Mouse (Mus musculus) liver, embryonic 11.5 days (tissue): ENCODE data around the gene Orai3. TPM values are rescaled to one million over a fixed set of nuclear protein-coding genes. Genes with fewer than 3 reads are reported as not detected.

Experiments
- ATAC-seq: fragments of 200-750 bp; cut with Nextera tagmentation; replicated peaks from 2 replicates; pipeline ENCODE4 v1.8.0; 2017; ENCODE audit warnings: moderate number of reproducible peaks, mild to moderate bottlenecking, moderate TSS enrichment, moderate library complexity; ENCODE audit not compliant: low FRiP score
- DNase-seq: peaks from one replicate; pipeline ENCODE4 v3.0.0-alpha.2; 2017; ENCODE audit warnings: low spot score
- H3K27ac ChIP-seq: fragments of 300-500 bp; sonication (generic); 2 replicates; pipeline ENCODE4 v1.5.1; 2014; ENCODE audit warnings: mild to moderate bottlenecking, low read depth, low read length, control low read depth
- H3K27me3 ChIP-seq: fragments of 300-500 bp; sonication (generic); replicated peaks from 2 replicates; pipeline ENCODE4 v1.6.1; 2014; ENCODE audit warnings: low read length, mixed read lengths; ENCODE audit not compliant: control insufficient read depth, insufficient read depth
- H3K36me3 ChIP-seq: fragments of 300-500 bp; sonication (generic); 2 replicates; pipeline ENCODE4 v1.6.1; 2014; ENCODE audit warnings: mild to moderate bottlenecking, low read length, moderate library complexity, mixed read lengths; ENCODE audit not compliant: control insufficient read depth, insufficient read depth
- H3K4me1 ChIP-seq: fragments of 300-500 bp; sonication (generic); replicated peaks from 2 replicates; pipeline ENCODE4 v1.6.1; 2014; ENCODE audit warnings: low read length, mixed read lengths; ENCODE audit not compliant: control insufficient read depth, insufficient read depth
- H3K4me2 ChIP-seq: fragments of 300-500 bp; sonication (generic); 2 replicates; pipeline ENCODE4 v1.6.1; 2014; ENCODE audit warnings: mild to moderate bottlenecking, control low read depth, moderate library complexity
- H3K4me3 ChIP-seq: fragments of 300-500 bp; sonication (generic); 2 replicates; pipeline ENCODE4 v1.5.1; 2014; ENCODE audit warnings: low read depth, low read length, control low read depth
- H3K9ac ChIP-seq: fragments of 300-500 bp; sonication (generic); 2 replicates; pipeline ENCODE4 v1.6.1; 2014; ENCODE audit warnings: low read depth, low read length, control low read depth
- H3K9me3 ChIP-seq: fragments of 300-500 bp; sonication (generic); 2 replicates; pipeline ENCODE4 v1.6.1; 2016; ENCODE audit warnings: low read length, inconsistent platforms, mixed read lengths; ENCODE audit not compliant: control insufficient read depth
- WGBS: fragments of 180-500 bp; shearing (Covaris S2); extraction: QIAGEN DNeasy Blood & Tissue Kit; methylation state at CpG from one replicate; pipeline ENCODE4 v1.1.7; 2014; 5-methylcytosine and 5-hydroxymethylcytosine counted together
- polyA plus RNA-seq: library from polyadenylated mRNA; unstranded; fragments of >200 nt; fragmentation: Nextera tagmentation; extraction: Ambion mirVana; gene quantifications from 2 replicates; pipeline ENCODE4 v1.2.1, GENCODE M21; 2014

Orai3 gene
- polyA plus RNA-seq, 1 experiment from 2014 or later: 22.0 TPM

- Histone ChIP-seq H3K4me1 (peaks cover 35% of the 10 kb centered on the region), H3K4me2 (no peak overlapping the region), H3K27me3 (no peaks in the 10 kb centered on the region), H3K4me3 (no peak overlapping the region), H3K9me3 (no peaks in the 10 kb centered on the region), H3K36me3 (no peaks in the 10 kb centered on the region), H3K9ac (no peak overlapping the region), H3K27ac (no peak overlapping the region)
- ATAC-seq: no peak
- 78% methylated on average over 4 of the region's 4 CpGs for WGBS
- no peak for DNase-seq
These were observed 41.6 kb downstream of the Orai3 start for GRCm38 (mm10) chr7:127811240-127811639.

GRCm38 (mm10) chr7:127812292-127812691 is 42.7 kb downstream of the Orai3 start:
- no peaks in the 10 kb centered on the region for H3K36me3 ChIP-seq
- no peak overlapping the region for H3K27ac ChIP-seq
- no peak for DNase-seq
- H3K4me1 ChIP-seq: peaks cover 31% of the 10 kb centered on the region
- no peak overlapping the region for H3K9ac ChIP-seq
- no peaks in the 10 kb centered on the region for H3K27me3 ChIP-seq
- WGBS: 75% methylated on average over 3 of the region's 3 CpGs
- H3K9me3 ChIP-seq: no peaks in the 10 kb centered on the region
- no peak for ATAC-seq
- no peak overlapping the region for H3K4me2 ChIP-seq
- H3K4me3 ChIP-seq: no peak overlapping the region

GRCm38 (mm10) chr7:127813821-127814220 is 44.2 kb downstream of the Orai3 start:
- H3K36me3 ChIP-seq: no peaks in the 10 kb centered on the region
- ATAC-seq: no peak
- H3K4me1 ChIP-seq: peaks cover 26% of the 10 kb centered on the region
- H3K4me2 ChIP-seq: no peak overlapping the region
- no peaks in the 10 kb centered on the region for H3K27me3 ChIP-seq
- DNase-seq: no peak
- WGBS: 65% methylated on average over 4 of the region's 4 CpGs
- no peak overlapping the region for H3K4me3 ChIP-seq
- H3K9ac ChIP-seq: no peak overlapping the region
- H3K27ac ChIP-seq: peak overlapping the region; percentile 68; the same call in 1 of the 2 replicates
- no peaks in the 10 kb centered on the region for H3K9me3 ChIP-seq

GRCm38 (mm10) chr7:127814241-127814921 is 44.8 kb downstream of the Orai3 start:
- DNase-seq (no peak), ATAC-seq (no peak)
- Histone ChIP-seq H3K9me3 (no peaks in the 10 kb centered on the region), H3K4me2 (no peak overlapping the region), H3K9ac (no peak overlapping the region), H3K36me3 (no peaks in the 10 kb centered on the region), H3K27me3 (no peaks in the 10 kb centered on the region), H3K27ac (peak overlapping the region; percentile 68), H3K4me1 (peaks cover 26% of the 10 kb centered on the region), H3K4me3 (no peak overlapping the region)
- WGBS: 74% methylated on average over 19 of the region's 19 CpGs

- Histone ChIP-seq H3K4me1 (peaks cover 26% of the 10 kb centered on the region), H3K36me3 (no peaks in the 10 kb centered on the region), H3K4me3 (no peak overlapping the region), H3K4me2 (no peak overlapping the region), H3K9me3 (no peaks in the 10 kb centered on the region), H3K9ac (no peak overlapping the region), H3K27me3 (no peaks in the 10 kb centered on the region), H3K27ac (peak overlapping the region; percentile 68)
- DNase-seq: no peak
- ATAC-seq: no peak
- WGBS: 82% methylated on average over 15 of the region's 15 CpGs
These were observed 45.6 kb downstream of the Orai3 start for GRCm38 (mm10) chr7:127815116-127815665.

DNA sequence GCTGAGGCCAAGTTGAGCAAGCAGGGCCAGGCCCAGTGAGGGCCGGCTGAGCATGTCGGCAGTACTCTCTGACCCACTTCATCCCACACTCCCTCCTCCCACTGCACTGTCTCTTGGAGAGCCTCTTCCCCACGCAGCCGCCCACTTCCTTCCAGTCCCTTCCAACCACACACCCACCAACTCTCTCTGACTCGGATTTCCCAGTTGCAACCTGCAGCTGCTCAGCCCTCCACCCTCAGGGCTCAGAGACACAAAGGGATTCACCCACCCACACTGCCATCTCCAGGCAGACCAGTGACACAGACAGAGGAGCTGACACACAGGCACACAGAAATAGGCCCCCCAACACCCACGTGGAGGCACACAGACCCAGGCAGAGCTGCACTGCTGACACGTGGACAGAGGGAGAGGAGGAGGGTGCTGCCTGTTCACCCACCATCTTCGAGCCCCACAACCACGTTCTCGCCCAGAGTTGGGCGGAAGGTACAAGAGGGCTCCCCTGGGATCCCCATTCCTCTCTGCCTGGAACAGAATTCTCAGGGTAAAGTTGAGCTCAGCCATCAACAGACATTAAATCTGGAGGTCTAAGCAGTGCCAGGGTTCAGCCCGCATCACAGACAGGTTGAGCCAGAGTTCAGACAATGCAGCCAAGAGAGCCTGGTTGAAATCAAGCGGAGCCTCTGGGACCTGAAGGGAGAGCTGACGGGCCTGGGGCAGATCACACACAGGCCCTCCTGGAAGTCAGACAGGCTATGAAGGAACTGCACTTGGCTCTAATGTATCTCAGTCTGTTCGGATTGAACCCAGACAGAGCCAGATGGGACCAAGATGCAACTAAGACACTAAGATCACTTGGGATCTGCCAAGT is 46.6 kb downstream of the Orai3 start:
- Histone ChIP-seq H3K9me3 (no peaks in the 10 kb centered on the region), H3K9ac (peak overlapping the region; percentile 17), H3K27me3 (no peaks in the 10 kb centered on the region), H3K36me3 (no peaks in the 10 kb centered on the region), H3K27ac (no peak overlapping the region), H3K4me3 (no peak overlapping the region), H3K4me1 (peaks cover 27% of the 10 kb centered on the region), H3K4me2 (no peak overlapping the region)
- DNase-seq (no peak), ATAC-seq (peak; percentile 58)
- 60% methylated on average over 15 of the region's 15 CpGs for WGBS

GRCm38 (mm10) chr7:127817053-127817452 is 47.4 kb downstream of the Orai3 start:
- Histone ChIP-seq H3K4me3 (no peak overlapping the region), H3K9me3 (no peaks in the 10 kb centered on the region), H3K27ac (no peak overlapping the region), H3K36me3 (no peaks in the 10 kb centered on the region), H3K4me1 (peaks cover 29% of the 10 kb centered on the region), H3K9ac (no peak overlapping the region), H3K4me2 (no peak overlapping the region), H3K27me3 (no peaks in the 10 kb centered on the region)
- WGBS: 73% methylated on average over 7 of the region's 7 CpGs
- ATAC-seq: no peak
- no peak for DNase-seq

- Histone ChIP-seq H3K4me2 (no peak overlapping the region), H3K27ac (no peak overlapping the region), H3K4me1 (peaks cover 29% of the 10 kb centered on the region), H3K9ac (no peak overlapping the region), H3K4me3 (no peak overlapping the region), H3K36me3 (no peaks in the 10 kb centered on the region), H3K27me3 (no peaks in the 10 kb centered on the region), H3K9me3 (no peaks in the 10 kb centered on the region)
- no peak for ATAC-seq
- no peak for DNase-seq
- WGBS: 86% methylated on average over 5 of the region's 5 CpGs
These were observed 48.2 kb downstream of the Orai3 start for GRCm38 (mm10) chr7:127817776-127818175.
